Mouse (Mus musculus): ENCODE measurements around the gene BC048671. TPM values are rescaled to one million over a fixed set of nuclear protein-coding genes. Genes with fewer than 3 reads are reported as not detected.

Gene BC048671
- polyA plus RNA-seq, 3 experiments from 2014 or later, result not detected

Other genes with a start within 250 kb of the BC048671 start
- under 1 TPM in 2 of 3 experiments, not detected in 1; 0.07 to 0.08 TPM for gene Vmn1r49, start 222.7 kb upstream of the BC048671 start, polyA plus RNA-seq (2017; shearing (Covaris generic))
- gene Vmn1r50, start 199.8 kb upstream of the BC048671 start, polyA plus RNA-seq (2017; shearing (Covaris generic)), result not detected
- gene Vmn1r51, start 178.6 kb upstream of the BC048671 start, polyA plus RNA-seq (2017; shearing (Covaris generic)), result not detected
- not detected for gene Vmn1r52, start 126.4 kb upstream of the BC048671 start, polyA plus RNA-seq (2017; shearing (Covaris generic))
- not detected for gene V1ra8, start 98.4 kb upstream of the BC048671 start, polyA plus RNA-seq (2017; shearing (Covaris generic))
- gene Vmn1r53, start 76.8 kb upstream of the BC048671 start, polyA plus RNA-seq (2017; shearing (Covaris generic)), result not detected
- gene Vmn1r54, start 54.9 kb upstream of the BC048671 start, polyA plus RNA-seq (2017; shearing (Covaris generic)), result not detected
- gene Chst13, start 24.0 kb downstream of the BC048671 start, polyA plus RNA-seq (2017; shearing (Covaris generic)), result not detected
- gene Uroc1, start 32.1 kb downstream of the BC048671 start, polyA plus RNA-seq (2017; shearing (Covaris generic)), result not detected
- gene Zxdc, start 68.3 kb downstream of the BC048671 start, polyA plus RNA-seq (2017; shearing (Covaris generic)), result 1 to 10 TPM; 4.5 to 9.6 (median 7.7) TPM
- gene Cfap100, start 127.6 kb downstream of the BC048671 start, polyA plus RNA-seq (2017; shearing (Covaris generic)), result under 1 TPM in 1 of 3 experiments, not detected in 2; 0.36 TPM
- not detected for gene Klf15, start 161.4 kb downstream of the BC048671 start, polyA plus RNA-seq (2017; shearing (Covaris generic))
- gene Aldh1l1, start 185.2 kb downstream of the BC048671 start, polyA plus RNA-seq (2017; shearing (Covaris generic)), result under 1 TPM in 2 of 3 experiments, not detected in 1; 0.34 to 0.77 TPM